Mouse (Mus musculus) spleen, postnatal 4 days (tissue): ENCODE measurements around the gene Metap1.

Experiments used
- DNase-seq, 2 experiments: peaks; one replicate each; pipeline ENCODE4 v3.0.0; 2022; ENCODE audit warnings: low spot score in 2 of 2

The Metap1 gene

DNA sequence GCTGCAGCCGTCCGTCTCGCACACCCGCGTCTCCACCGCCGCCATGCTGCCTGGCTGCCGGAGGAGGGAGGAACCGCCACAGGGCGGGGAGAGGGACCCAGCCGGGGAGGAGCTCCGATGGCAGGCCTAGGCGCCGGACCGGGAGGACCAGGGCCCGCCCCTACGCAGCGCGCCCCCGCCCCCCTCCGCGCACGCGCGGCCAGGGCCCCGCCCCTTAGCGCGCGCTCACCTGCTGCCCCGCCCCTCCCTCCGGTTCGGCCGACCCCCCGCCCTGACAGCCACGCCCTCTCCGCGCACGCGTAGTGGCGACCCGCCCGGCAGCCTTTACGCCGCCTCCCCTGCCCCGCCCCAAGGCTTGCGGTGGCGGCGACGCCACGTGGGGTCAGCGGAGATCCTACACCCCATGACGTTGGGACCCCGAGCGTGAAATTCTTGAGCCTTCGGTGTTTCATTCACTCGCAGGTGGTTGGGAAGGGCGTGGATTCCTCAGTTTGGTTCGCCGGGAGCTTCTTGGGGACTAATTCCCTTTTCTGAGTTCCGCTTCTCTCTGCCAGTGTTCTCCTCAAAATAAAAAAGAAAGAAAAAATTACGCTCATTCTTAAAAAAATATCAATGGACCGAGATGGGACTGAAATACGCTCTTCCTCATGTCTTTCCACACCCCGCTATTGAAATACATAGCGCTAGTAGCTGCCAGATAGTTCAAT is at the start of gene Metap1:
Metap1 (minus strand) TSS at position 189 of the 707 bp plus-strand sequence.
- peak; percentile 99 to 100 for DNase-seq

DNA sequence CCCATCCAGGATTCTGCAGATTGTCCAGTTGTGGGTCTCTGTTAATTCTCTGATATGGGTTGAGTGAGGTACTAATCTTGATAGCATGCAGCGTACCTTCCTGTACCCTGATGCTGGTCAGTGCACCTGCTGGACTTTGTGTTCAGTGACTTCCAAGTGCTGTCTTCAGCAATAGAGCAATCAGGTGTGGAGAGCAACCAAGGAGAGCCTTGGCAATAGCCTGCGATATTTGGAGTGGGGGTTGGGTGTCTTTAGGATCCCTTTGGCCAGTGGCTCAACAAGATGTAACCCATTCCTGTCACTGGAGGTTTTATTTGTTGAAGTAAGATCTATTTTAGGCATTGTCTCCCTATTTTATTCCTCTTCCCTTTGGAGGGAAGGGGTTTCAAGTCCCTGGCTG is 46.7 kb upstream of the Metap1 start:
- DNase-seq, result no peak

DNA sequence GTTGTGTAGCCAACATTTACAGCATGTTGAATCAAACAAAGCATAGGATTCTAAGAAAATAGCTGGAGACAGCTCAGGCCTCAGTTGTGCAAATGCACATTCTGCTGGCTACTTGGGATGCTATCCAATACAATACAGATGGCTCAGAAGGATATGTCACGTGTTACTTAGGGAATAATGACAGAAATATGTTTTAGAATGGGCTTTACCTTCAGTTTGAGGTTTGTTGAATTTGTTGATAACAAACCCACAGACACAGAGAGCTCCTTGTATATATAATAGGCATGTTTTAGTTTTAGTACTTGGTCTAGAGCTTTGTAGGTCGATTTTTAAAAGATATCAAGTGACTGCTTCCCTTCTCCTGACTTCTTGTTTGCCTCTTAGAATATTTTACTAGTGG is 43.4 kb upstream of the Metap1 start:
- DNase-seq, result no peak

DNA sequence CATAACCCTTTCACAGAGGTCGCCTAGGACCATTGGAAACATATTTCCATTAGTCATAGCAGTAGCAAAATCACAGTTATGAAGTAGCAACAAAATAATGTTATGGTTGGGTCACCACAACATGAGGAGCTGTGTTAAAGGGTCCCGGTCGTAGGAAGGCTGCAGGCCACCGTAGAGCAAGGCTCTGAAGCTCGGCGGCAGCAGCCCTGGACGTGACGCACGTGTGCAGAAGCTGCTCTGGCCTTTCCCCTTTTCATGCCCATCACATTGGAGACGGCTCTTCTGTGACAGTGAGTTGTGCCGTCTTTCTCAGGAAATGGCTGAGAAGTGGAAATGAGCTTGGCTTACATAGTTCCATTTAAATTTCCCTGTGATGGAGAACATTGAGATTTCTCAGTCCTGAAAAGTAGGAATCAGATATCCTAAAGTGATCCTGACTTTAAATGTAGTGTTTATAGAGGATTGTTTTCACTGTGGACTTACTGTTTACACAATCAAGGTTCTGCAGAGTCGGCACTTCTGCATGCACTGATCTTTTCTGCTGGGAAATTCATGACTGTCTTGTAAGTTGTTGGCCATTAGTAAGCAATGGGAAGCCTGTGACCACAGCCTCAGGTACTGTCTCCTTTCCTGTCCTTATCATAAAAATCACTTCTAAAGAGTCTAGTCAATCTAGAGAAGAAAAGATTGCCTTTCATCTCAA is 42.3 kb upstream of the Metap1 start:
- no peak for DNase-seq

DNA sequence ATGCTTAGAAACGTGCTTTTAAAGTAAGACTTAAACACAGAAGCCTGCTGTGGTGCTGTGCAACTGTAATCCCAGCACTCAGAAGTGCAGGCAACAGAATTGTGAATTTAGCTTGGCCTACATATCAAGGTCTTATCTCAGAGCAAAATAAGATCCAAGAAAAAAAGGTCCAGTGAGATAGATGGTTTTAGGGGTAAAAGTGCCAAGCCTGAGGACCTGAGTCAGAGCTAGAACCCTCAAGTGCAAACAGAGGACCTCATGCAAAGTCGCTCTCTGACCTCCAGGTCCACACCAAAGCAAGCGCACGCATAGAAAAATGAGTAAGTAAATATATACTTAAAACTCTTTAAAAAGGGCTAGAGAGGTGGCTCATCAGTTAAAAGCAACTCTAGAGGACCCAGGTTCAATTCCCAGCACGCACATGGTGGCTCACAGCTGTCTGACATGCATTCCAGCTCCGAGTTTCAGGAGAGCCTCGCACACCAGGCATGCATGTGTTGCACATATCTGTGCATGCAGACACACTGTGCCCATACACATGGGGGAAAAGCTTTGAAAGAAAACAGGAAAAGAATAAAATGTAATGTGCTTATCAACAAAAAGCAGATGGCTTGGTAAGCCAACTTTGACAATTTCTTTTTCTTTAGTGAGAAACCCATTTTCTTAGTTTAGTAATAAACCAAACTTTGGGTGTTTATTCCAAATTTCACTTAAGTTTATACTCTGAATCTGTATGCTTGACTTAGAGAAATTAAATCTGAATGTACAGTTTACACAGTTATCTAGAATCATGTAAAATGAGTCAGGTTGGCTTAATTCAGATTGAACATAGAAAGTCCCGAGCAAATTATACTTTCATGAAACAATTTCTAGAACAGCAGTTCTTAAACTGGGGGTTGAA is 41.5 kb upstream of the Metap1 start:
- DNase-seq, result no peak

DNA sequence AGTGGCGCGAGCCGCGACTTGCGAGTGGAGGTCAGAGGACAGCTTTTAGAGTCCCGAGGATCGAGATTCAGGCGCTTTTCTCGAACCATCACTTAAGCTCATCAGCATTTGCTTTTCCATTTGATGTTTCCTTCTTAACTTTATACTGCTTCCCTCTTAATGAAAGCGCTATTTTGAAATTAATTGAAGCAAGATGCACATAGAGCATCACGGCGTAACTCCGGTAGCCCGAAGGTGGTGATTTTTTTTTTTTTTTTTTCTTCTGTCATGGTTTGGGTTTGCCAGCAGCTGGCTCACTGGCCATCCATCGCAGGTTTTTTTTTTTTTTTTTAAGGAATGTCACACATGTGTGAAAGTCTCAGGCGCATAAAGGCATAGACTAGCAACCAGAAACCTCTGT is 39.0 kb upstream of the Metap1 start:
- DNase-seq, result no peak

DNA sequence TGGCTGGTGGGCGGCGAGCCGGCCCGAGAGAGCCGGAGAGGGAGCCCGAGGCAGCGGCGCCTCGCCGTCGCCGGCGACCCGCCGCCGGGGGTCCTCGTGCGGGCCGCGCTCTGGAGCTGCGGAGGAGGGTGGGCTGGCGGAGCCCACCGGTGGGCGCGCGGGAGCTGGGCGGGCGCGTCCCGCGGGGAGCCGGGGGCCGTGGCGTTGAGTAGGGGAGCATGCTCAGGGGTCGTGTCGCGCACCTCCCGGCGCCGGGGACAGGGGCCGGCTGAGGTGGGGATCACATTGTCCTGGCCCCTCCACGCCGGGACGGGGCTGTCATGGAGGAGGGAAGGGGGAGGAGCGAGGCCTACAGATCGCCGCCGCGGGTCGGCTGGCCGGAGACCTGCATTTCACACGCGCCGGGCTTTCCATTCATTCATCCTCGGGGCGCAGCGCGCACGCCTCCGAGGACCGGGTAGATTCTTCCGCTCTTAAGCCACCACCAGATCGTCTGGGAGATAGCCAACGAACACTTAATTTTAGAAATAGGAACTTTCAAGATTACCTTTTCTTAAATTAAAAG is 38.4 kb upstream of the Metap1 start:
- DNase-seq, result peak; percentile 71 to 84

DNA sequence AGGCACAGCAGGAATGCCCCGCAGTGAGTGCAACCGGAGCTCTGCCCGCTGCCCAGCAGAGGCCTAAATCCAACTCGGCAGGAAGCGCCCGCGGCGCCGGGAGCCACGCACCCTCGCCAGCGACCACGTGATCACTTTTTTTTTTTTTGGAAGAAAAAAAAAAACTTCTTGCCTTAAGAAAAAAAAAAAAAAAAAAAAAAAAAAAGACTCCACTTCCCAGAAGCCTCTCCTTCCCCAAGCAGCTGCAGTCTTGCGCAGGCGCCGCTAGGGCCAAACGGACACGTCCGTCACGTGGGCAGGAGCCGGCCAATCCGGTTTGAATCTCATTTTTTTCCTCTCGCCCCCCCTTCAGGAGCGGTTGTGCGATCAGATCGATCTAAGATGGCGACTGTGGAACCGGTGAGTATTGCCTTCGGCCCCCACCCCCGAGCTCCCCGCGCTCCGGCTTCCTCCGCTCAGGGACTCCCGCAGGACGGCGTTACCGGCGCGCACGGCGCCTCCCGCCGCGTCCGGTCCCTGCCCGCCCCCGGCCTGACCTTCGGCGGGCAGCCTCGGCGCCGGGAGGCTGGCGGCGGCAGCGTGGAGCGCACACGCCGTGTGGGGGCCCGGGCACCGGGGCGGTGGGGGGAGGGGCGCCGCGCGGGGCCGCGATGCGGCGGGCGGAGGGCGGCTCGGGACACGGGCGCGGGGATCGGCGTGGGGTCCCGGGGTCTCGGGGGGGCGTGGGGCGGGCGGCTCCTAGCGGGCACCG is 37.8 kb upstream of the Metap1 start:
- DNase-seq, result peak; percentile 96 to 97

DNA sequence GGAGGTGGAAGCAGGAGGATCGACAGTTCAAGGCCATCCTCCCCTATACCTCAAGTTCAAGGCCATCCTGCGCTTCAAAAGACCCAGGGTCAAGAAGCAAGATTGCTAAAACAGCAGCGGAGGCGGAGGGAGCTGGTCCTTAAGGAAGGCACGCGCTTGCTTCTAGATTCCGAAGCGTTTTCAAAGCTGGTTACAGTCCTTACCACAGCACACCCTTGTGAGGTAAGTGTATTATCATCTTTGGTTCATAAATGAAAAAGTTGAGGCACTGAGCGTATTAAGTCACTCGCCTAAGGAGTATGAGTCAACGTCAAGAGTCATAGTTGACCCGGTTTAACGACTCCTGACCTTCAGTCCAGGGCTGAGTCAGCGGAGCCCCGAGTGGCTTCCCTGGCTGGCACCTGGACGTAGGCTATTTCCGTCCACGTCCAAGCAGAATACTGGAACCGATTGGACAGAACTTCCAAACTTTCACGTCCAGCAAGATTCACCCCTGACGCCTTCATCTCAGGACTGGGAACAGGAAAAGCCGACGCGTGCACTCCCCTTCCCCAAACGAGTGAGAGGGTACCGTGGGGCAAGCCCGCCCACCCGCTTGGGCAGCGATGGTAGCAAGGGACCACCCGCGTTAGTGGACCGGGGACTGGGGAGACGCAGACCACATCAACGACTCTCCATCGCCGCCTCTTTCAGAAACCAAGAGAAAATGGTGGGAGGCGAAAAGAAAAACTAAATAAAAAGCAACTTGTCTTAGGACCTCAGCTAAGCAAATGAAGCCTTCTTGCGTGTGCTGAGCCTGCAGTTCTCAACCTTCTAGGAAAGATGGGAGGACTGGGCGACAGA is 37.0 kb upstream of the Metap1 start, which contains the start of gene Eif4e:
Eif4e (plus strand) TSS at position 107 of the 843 bp plus-strand sequence.
- DNase-seq, result peak; percentile 30 to 78

DNA sequence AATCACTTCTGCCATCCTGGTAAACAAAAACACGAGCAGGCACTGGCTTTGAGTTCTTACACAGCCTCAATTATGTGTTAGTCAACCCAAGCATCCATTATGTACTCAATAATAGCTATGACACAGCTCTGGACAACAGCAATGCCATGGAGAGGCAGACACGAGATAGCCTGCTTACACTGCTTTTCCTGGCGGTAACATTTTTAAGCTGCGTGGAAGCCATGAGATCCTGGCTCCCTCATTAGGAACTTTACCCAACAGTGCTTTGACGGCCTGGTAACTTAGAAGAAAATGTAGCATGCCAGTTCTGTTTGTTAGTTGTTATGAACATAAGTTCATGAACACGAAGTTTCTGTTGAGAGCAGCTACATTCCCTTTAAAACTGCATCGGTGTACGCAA is 36.2 kb upstream of the Metap1 start:
- DNase-seq, result no peak

DNA sequence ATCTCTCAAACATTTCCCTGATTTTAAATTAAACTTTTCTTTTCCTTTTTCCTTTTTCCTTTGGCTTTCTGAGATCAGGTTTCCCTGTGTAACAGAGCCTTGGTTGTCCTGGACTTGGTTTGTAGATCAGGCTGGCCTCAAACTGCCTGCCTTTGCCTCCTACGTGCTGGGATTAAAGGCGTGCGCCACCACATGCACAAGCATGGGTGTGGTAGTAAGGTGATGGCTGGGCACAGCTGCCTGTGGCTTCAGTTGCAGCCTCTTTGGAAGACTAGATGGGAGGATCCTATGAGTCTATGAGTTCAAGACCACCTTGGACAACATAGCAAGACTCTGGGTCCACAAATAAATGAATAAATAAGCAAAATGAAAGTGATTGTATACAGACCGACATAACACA is 34.6 kb upstream of the Metap1 start:
- DNase-seq, result no peak

DNA sequence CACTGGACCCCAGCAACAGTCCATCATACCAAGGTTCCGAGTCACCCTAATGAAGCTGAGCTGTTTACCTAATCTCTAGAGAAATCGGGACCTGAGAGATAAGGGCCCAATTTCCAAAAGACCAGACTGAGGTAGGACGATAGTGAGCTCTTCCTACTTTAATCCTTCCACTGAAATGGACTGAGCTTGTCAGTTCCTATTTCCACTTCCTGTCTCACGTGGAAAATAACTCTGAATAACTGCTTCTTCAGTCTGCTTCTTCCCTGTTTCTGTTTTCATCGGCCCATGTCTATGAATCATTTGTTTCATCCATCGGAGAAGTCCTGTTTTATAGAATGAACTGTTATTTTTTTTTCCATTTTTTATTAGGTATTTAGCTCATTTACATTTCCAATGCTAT is 29.9 kb upstream of the Metap1 start:
- no peak for DNase-seq

DNA sequence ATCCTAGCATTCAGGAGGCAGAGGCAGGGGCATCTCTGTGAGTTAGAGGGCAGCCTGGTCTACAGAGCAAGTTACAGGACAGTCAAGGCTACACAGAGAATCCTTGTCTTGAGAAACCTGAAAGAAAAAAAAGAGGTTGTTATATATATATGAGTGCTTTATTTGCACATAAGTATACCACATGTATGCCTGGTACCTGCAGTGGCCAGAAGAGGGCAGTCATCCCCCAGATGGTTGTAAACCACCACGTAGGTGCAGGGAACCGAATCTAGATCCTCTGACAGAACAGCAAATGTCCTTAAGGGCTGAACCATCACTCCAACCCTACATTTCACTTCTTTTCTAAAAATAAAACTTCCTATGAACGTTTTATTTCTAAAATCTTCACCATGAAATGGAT is 28.6 kb upstream of the Metap1 start:
- DNase-seq, result peak; percentile 43 to 68

DNA sequence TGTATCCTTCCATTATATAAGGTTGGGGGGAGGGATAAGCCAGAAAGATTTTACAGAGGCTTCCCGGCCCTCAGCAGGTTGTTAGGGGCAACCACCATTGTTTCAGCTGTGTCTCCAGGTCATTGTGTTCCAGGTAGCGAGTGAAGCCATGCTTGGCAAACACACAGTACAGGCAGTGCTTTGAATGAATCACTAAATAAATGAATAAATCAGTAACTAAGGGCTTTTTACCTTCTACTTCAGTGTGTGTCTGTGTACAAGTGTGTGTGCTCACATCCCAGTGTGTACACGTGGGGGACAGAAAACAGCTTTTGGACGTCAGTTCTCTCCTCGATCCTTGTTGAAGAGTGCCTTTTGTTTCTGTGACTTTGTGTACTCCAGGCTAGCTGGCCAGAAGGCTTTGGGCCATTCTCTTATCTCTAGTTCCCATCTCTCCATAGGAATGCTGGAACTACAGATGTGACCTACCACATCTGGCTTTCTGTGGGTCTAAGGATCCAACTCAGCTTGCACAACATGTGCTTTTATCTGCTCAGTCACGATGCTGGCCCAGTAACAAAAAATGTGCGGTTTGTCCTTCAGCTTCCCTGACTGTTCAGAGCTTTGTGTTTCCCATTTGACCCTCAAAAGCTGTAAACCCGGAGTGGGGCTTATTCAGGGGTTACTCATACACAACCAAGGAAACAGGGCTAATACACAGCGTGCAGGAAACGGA is 26.5 kb upstream of the Metap1 start:
- DNase-seq, result no peak

DNA sequence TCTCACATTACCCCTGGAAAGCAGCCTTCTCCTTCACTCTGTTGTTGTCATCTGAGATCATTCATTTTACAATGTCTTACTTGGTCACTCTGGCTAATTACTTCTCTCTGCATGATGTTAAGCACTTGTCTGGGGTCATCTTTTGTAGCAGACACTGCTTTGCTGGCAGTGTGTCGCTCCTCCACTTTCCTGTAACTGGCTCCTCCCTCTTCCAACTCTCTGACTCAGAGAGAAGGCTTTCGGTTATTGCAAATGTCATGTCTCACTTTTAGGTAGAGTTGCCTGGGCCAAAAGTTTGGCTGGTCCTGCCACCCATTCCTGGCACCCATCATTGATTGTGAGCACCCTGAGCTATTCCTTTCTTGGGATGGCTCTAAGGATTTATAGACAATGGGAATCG is 25.4 kb upstream of the Metap1 start:
- no peak for DNase-seq

DNA sequence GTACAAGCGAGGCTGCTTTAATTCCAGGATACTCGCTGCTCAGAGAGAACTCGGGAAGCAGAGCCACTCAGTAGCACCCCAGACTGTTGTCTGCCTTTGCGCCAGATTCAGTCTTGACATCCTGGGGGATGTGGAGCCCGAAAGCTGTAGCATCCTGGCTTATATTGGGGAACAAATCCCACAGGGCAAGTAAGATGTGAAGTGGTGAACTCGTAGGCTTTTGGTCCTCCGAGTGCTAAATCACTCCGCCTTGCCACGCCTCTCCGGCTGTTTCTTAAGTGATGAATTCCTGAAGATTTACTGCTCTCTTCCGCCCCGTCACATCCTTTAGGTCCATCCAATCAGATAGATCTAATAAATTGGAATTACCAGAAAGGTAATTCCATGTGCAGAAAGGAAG is 23.9 kb upstream of the Metap1 start:
- DNase-seq, result no peak

DNA sequence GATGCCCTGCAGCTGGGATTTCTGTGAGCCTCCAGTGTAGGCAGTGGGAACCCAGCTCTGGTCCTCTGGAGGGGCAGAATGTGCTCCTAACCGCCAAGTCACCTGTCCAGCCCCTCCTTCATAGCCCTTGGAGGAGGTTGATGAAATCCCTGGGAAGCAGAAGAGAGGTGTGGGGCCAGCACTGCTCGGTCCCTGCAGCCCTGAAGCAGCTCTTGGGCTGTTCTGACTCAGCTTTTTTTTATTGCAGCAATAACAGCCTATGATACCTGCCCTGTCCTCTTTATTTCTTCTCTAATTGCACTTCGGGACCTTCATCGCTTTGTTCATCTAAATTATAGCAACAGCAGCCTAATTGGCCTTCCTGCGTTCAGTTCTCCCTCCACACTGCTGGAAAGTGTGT is 21.2 kb upstream of the Metap1 start:
- no peak for DNase-seq

DNA sequence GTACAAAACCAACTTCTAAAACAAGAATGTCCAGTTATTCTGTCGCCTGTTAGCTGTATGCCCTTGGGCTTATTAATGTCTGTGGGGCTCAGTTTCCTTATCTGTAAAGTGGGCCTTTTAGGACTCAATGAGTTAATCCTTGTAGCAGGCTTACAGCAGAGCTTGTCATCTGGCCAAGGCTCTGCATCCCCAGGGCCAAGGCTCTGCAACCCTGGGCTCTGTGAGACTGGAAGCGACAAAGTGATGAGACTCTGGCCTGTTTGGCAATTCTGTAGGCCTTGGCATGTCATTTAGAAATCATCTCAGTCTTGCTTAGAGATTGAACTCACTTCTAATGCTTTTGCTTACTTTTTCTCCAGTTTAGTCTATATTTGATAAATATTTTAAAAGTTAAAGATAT is 20.3 kb upstream of the Metap1 start:
- no peak for DNase-seq

DNA sequence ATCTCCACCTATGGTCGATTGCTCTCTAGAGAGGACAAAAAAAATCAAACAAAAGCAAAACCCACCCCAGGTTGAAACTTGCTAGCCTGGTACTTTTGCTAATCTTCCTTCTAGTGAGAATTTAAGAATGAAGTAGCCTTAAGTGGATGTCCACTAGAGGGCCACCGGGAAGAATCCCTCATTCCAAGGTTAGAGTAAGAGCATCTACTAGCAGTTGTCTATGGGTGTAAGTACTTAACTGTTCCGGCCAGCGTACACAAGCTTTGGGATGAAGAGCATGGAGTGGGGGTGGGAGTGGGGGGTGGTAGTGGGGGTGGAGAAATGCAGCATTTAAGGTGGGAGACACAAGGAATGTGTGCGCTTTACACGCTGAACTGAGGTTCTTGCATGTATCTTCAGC is 17.4 kb upstream of the Metap1 start:
- DNase-seq, result no peak

DNA sequence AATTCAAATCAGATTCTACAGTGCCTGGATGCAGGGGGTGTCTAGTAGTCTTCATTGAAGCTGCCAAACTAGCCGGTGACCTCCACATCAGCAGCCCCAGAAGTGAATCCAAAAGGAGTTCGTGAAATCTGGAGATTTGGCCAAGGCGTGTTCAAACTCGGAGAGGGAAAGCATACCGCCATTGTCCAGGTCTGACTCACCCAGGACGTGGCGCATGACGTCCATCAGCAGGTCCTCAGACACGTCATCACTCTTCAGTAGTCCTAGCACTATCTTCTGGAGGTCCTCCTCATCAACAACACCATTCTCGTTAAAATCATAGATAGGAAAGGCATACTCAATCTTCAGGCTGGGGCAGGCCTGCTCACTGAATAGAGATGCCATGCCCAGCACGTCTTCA is 14.4 kb upstream of the Metap1 start:
- no peak for DNase-seq
